Mouse (Mus musculus) gastrocnemius, postnatal 4 days (tissue): ENCODE measurements at regions not wholly inside any gene's neighbourhood (a gene's known extent, or its start where the extent isn't known, plus 50 kb on each side); places are given as distances from the start of the nearest gene placed in this dataset.

Experiments
- DNase-seq, 2 experiments: peaks; one replicate each; pipeline ENCODE4 v3.0.0; 2021 to 2022; ENCODE audit warnings: low spot score in 2 of 2, mixed read lengths in 2 of 2

DNA sequence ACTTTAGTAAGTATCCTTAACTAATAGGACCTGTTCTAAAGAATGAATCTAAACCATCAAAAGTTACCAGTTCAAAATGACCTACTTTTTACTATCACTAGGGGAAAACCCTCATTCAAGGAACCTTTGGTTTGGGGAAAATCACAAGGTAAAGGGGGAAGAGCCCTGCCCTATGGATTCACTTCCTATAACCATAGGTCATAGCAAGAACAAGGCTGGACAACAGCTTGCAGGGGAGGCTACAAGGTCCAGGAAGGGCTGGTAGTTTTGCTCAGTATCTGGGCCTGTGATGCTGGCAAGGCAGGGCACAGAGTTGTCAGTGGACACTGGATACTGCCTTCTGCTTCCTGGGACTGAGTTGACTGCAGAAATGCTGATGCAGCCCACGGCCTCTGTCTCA is 109.1 kb upstream of the Peli1 start:
- no peak for DNase-seq

DNA sequence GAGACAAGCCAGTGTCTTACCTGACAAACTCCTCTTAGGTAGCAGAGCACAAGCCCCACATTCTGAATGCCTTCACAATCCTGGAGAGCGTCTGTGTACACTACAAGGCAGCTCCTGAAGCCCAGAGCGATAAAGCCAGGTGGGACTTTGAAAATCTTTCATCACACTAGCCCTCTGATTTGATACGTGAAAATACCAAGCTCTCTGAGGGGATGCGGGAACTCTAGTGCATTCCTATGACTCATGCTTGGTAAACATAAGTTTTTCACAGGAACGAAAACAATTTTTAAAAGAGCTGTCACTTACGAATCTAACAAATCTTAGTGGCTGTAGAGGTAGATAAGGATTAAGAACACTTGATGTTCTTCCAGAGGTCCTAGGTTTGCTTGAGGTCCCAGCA is 108.6 kb upstream of the Peli1 start:
- no peak for DNase-seq

DNA sequence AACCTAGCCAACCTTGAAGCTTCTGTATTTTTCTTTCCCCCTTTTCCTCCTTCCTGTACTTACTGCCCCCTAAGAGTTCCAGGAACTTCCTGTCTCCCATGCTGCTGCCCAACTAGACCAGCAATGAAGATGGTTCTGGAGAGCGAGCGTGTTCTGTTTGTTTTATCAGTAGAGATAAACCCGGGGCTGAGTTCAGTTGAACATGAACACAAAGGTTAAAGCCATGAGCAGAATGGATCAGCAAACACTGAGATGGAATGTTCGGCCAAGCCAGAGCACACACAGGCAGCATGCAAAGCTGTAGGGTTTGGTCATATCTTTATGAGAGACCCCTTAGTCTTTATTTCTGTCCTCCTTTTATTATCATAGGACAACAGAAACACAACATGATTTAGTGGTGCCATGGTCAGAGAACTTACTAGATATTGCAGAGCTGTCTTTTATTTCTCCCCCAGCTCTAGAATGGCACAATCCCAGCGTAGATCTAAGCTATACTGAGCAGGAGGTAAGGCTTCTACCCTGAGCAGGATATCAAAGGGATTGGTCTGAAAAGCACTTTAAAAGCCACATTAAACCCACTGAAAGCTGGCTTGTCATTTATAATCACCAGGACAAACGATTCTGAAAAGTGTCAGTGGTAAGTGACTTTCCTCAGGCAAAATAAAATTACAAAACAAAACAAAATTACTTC is 105.9 kb upstream of the Peli1 start:
- DNase-seq, result no peak

DNA sequence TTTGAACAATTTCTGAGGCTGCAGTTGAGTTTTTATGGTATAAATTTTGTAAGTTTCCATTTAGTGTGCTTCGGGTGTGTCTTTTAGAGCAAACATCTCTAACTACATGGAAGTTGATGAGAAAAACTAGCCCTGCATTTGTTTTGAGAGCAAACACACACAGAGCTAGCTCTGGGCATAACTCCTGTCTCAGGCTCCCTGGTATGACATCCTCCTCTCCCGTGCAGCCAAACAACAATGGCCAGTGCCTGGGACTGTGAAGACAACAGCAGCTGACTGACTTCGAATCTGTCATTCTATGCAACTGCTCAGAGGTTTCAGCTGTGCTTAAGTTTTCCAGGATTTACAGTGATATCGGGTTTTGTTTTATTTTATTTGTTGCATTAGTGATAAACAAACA is 105.3 kb upstream of the Peli1 start:
- DNase-seq, result no peak

DNA sequence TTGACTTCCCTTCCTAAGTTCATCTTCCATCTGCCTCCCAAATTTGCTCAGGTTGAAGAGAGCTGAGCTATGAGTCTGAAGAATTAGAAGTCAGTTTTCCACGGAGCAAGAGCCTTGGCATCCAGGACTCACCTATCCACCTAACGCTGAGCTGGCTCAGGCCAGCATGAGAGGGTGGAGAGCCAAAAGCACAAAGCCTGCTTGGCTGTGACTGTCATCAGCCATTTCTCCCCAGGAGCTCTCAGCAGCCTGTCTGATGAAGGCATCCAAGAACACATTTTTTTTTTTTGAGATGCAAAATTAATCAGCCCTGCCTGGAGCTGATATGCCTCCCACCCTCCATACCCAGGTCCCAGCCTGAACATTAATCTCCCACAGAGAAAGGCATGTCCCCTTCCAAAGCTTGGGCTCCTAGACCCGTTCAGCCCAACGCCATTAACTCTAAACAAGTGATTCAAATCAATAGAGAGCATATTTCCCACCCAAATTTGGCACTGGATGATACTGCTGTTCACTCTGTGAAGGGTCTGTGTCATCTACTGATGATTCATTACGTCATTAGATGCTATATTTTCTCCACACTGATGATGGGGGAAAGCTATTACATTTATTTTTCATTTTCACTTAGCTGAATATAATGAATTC is 103.8 kb upstream of the Peli1 start:
- no peak for DNase-seq

DNA sequence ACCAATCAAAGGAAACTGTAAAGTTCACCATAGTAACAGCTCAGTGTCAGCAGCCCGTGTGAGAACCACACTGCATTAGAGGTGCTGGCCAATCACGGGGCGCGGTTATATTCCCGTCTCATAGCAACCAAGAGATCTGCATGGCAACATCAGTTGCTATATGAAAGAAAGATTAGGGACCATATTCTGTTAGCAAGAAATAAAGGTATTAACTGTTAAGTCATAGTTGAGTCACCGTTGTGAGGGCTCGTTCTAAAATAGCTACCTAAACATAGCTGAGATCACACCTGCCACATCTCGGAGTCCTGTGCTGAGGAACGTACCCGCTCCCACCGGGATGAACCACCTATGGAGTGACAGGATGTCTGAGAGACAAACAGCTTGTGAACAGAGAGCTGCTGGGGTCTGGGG is 103.2 kb upstream of the Peli1 start:
- no peak for DNase-seq

DNA sequence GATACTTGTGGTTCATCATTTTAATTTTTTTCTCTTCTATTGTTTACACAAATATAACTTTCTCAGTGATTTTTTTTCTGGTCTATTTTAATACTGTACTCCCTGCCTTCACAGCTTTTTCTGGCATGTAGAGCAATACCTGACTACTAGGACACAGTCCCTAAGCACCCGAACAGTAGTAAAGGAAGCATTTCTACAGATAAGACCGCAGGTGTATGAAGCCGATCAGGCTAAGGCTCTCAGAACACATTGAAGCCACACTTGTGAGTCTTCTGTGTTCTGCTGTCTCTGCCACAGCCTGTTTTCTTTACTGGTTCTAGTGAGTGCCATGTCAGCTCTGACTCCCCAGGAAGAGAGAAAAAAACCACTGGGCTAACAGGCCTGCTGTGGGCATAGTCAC is 102.2 kb upstream of the Peli1 start:
- no peak for DNase-seq

DNA sequence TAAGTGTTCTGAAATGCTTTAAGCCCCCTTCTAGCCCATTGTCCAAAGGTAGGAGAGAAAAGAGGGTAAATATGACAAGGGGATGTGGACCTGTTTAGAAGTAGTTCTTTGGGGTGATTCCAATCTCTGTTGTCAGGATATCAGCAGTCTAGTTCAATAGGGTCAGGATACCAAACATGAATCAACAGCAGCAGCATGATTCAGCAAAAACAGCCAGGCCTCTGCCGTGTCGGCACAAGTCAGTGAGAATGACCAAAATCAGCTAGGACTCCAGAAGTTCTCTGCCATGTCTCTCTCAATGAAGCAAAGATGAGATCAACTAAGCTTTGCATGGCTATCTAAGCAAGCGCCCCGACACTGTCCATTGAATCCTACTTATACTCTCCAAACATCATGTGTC is 97.5 kb upstream of the Peli1 start:
- DNase-seq, result no peak

DNA sequence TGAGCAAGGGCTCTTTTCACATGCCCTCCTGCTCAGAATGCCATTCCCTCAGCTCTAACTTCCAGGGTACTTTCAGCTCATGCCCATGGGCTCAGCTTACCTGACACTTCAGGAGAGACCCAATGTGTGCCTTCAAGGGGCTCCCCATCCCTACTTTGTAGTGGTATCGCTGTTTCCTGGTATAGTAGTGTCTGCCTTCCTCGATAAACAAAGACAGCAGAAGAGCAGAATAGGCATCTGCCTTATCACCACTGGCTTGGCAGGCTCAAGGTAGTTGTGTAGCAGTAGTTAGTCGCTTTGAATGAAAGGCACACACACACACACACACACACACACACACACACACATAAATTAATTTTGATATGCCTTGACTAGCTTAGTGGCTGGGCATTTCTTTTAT is 89.7 kb upstream of the Peli1 start:
- DNase-seq, result no peak

DNA sequence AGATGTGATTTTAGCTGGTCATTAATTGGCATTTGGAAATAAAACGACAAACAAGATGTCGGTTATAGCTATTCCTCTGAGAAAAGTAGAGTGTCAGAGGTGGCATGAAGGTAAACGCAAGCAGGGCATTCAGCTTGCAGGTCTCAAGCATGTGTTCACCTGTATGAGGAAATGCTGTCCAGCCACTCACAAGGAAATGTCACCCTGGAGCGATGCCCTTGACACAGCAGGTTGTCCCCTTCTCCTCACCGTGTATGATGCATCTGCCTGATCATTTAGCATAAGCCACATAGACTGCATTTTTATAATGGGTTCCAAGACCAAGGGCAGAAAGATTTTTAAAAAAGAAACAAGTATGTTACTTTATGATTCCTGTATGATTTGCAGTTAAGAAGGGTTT is 83.9 kb upstream of the Peli1 start:
- no peak for DNase-seq

DNA sequence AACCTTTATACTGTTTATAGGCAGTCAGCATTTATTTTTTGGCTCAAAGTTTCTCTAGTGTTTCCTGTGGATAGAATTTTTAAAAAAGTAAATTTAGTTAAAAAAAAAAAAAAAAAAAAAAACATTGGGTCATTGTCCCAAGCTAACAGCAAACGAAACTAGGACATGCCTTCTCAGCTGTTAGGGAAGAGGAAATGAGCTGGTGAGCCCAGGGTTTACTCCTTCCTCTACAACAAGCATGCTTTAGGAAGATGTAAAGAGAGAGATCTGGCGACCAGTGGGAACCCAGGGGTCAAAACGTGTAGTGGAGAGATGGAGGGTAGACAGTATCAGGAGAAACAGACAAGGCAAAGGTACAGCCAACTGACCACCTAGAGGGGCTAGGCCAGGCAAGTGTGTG is 81.6 kb upstream of the Peli1 start:
- no peak for DNase-seq

DNA sequence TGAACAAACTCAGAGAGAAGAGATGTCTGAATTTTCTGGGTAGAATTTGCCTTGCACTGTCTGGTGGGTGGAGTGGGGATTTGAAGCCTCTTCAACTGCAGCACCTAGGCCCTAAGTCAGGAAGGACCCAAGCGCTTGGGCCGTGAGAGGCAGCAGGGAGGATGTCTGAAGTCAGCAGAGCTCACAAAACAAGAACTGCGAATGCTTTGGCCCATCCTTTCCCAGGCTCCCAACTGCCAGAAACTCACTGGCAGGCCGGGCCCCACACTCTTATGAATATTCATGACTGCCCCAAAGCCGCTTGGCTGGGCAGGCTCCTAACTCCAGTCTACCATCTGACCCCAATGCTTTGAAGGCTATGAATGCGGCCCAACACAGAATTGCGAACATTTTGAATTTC is 80.2 kb upstream of the Peli1 start:
- no peak for DNase-seq

DNA sequence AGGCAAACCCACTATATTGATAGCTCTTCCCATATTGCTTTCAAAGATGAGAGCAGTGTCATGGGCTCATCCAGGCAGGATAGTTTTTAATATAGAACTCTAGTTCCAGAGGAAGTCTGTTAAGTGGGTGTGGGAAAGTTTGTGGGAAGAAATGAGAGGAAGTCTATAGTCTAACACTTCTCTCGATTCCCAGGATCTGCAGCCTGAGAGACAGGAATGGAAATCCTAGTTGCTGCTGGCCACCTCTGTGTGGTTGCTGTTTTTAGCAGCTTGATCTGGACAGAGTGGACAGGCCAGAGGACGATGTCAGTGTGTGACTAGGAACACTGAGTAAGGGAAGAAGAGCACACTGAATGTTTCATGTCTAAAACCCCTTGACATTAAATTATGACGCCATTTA is 76.8 kb upstream of the Peli1 start:
- no peak for DNase-seq

DNA sequence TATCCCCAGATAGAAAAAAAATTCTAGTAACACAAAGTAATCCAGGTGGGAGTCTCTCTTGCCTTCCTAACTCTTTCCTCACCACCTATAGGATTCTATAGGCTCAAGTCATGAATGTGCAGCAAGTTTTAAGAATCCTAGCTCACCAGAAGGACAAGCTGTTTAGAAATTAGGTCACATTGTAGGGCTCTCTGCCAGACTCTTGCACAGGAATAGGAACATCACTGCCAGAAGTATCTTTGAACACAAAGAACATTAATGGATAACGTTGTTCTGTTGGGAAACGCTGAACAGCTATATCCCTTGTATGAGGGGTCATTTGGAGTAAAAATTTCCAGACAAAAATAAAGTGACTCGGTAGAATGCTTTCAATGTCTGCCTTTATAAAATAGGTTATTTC is 75.6 kb upstream of the Peli1 start:
- DNase-seq, result no peak

DNA sequence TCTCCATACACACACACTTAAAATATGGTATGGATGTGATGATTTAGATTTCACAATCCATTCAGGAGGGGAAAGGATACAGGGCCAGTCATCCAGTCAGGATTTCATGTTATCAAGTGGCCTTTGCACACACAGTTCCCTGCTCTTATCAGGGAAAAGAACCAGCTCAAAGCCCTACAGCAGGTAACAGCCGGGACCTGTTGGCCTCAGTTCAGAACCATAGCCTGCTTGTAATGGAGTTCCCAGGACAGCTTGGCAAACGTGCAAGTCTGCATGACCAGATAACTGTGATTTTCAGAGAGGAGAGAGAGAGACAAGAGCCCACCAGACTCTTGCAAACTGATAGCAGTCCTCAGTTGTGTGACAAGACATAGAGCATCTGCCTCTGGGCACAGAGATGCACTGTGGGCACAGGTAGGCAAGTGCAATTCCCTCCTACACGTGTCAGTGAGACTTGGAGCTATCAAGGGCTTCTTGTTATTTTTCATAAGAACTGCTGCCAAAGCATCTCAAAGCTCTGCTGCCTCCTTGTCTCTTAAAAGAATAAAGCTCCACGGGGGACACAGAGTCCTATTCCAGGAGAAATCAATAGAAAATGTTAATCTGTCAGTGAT is 74.9 kb upstream of the Peli1 start:
- DNase-seq, result no peak

DNA sequence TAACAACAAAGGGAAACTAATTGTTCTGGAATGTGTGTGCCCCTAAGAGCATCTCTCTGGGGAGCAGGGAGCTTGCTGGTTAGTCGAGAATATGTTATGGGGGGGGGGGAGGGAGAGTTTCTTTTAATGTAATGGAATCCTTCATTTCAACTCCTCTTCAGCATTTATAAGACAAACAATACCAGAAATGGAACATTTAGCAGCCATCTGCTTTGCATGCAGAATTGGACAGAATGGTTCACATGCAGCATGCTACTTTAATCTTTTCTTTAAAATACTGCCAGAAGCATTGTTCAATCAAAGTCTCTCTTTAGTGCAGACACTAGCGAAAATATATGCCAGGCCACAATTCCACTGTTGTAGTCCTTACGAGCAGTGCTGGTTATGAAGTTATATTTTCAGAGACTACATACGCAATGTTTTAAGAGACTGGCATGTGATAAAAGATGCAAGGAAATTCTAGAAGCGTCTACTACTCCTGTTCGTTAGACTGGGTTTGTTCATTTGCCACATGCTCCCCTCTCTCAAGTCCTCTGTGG is 74.2 kb upstream of the Peli1 start:
- no peak for DNase-seq

DNA sequence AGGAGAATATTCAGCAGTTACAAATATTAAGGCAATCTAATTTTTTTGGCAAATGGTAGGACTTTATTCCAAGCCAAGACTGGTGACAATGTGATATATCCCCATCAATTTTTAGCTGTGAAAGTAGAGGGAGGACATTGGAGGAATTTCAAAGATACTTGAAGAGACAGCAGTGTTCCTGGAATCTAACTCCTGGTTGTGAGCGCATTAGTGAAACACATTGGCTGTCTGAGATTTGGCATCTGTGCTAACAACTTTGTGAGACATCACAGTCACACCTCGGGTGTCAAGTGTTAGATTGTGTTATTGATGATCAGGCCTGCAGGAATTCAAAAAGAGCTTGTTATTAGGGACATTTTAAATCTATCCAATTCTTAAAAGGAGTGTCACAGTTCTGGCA is 71.3 kb upstream of the Peli1 start:
- no peak for DNase-seq

DNA sequence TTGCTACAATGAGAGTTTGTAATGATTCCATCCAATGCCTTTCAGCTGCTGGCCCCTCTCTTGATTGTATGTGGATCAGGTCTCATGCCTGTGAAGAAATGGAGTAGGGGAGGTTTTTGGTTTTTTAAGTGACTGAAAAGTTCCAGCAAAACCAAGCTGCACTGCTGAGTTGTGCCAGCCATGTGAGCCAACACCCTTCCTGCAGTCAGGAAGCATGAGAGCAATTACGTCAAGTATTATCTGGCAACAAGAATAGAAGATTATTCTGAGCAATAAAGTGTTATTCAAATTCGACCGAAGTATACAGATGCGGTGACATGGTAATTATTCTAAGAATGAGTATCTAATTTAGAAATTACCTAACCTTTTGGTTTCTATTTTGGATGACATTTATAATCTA is 67.0 kb upstream of the Peli1 start:
- no peak for DNase-seq

DNA sequence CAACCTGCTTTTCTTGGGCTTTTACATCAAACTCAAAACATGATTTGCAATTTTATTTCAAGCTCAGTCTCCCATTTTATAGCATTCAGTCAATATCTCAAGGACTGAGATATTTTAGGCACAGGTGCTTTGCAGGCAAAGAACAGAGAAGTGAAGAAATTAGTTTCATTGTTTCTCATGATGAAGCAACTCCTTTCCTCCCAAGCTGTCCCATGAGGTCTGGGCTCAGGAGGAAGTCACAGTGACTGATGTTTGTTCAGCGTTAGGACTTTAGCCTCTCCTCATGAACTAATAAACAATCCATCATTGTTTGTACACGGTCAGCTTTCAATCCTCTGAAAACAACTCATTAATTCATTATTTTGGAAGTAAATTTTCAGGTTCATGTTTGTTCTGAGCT is 66.6 kb upstream of the Peli1 start:
- no peak for DNase-seq

DNA sequence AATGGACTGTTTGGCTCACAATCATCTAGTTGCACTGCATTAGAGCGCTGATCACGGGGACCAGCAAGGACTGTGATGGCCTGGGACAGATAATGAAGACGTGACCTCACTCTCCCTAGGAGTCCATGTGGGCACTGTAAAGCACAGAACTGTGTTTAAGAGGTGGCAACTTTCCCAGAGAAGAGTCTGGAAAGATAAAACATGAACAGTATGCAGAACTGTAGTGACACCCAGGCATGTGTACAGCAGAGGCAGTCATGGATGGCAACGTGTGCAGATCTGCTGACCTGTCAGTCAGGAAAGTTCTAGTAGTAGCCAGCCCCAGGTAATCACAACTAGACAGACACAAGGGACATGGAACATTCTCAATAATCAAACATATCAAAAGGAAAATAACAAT is 63.8 kb upstream of the Peli1 start:
- no peak for DNase-seq

DNA sequence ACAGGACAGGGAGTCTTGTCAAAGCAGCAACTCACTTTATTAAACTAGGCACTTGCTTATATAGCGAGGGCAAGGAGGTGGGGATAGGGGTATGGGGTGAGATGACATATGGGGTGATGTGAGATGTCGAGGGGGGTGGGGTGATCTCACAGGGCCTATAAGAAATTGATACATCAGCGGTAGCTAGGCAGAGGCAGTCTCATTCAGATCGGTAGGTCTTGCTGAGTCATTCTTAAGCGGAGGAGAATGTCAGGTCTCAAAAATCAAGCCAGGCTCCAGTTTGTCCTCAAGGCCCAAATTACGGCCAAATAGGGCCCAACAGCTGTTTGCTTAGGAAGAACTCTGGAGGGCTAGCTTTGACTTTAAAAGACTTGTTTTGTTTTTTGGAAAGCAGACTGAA is 60.7 kb upstream of the Peli1 start:
- DNase-seq, result no peak

DNA sequence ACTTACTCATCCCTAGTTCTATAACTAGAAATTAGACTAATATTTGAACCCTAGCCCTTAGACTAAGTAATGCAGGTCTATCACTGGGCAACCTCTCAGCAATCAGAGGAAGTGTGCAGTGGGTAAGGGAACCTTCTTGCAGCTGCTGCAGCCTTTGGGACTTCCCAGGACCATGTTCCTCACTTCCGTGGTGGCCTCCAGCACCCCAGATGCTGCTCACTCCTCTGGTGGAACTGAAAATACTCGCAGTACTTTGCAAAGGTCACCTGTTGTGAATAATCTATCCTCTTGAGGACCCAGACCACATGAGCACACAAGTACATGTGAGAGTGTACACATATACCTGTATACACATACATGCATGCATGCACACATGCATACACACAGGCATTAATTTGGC is 59.3 kb upstream of the Peli1 start:
- no peak for DNase-seq
